Mouse (Mus musculus): Measurements from ENCODE around the gene Acvr1. TPM values are rescaled to one million over a fixed set of nuclear protein-coding genes. Genes with fewer than 3 reads are reported as not detected.

Acvr1 gene
- total and polyA plus RNA-seq, 2 experiments from 2014 or later = 4.1 to 10.0 TPM

- DNase-seq (ENCODE audit: low spot score) (no peak), ATAC-seq (ENCODE audit: low FRiP score) (no peak)
- no peak overlapping the region for H3K4me3 ChIP-seq (ENCODE audit: low read depth, low read length)
- no peaks in the 10 kb centered on the region for H3K27me3 ChIP-seq (ENCODE audit: insufficient read depth, low read length)
- H3K27ac ChIP-seq (ENCODE audit: low read depth, low read length) = no peak overlapping the region
- no peak overlapping the region for H3K4me2 ChIP-seq (ENCODE audit: low read depth, low read length, poor library complexity, severe bottlenecking)
- H3K9ac ChIP-seq (replicated peaks; ENCODE audit: low read length, poor library complexity, severe bottlenecking) = no peak overlapping the region
- H3K4me1 ChIP-seq (ENCODE audit: insufficient read depth, low read length) = 0 out of 2 replicates have a peak, but pooled peaks cover 3% of the 10 kb centered on the region
- WGBS = 49% methylated on average over 6 of the region's 6 CpGs
- H3K36me3 ChIP-seq (ENCODE audit: insufficient read depth, low read length) = no peaks in the 10 kb centered on the region
- no peaks in the 10 kb centered on the region for H3K9me3 ChIP-seq (ENCODE audit: low read length)
- no peak for TF ChIP-seq CTCF (IDR thresholded peaks at IDR 0.05)
Observed at GRCm38 (mm10) chr2:58551866-58552265, 15.1 kb downstream of the Acvr1 start.

DNA sequence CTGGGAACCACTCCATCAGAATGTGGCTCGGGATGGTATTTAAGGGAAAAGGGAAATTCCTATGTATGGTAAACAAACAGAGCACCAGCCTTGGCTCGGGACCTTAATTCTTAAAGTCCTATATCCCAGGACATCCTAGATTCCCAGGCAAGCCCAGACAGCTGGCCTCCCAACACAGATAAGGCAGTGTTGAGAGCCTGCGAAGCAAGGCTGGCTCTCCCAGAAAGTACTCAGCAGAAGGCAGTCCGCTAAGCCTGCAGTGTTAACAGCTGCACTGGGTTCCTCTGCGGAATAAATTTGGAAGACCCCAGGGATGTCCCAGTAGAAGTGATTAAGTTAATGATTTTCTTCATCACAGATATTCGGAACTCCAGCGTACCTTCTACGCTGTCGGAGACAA is 16.5 kb downstream of the Acvr1 start:
- H3K9ac ChIP-seq (replicated peaks; ENCODE audit: low read length, poor library complexity, severe bottlenecking) = no peak overlapping the region
- DNase-seq (ENCODE audit: low spot score) (peak; percentile 51), ATAC-seq (ENCODE audit: low FRiP score) (no peak)
- 0 out of 2 replicates have a peak, but pooled peaks cover 3% of the 10 kb centered on the region for H3K4me1 ChIP-seq (ENCODE audit: insufficient read depth, low read length)
- H3K36me3 ChIP-seq (ENCODE audit: insufficient read depth, low read length) = no peaks in the 10 kb centered on the region
- 47% methylated on average over 9 of the region's 9 CpGs for WGBS
- no peaks in the 10 kb centered on the region for H3K27me3 ChIP-seq (ENCODE audit: insufficient read depth, low read length)
- no peak overlapping the region for H3K27ac ChIP-seq (ENCODE audit: low read depth, low read length)
- no peak overlapping the region for H3K4me2 ChIP-seq (ENCODE audit: low read depth, low read length, poor library complexity, severe bottlenecking)
- no peaks in the 10 kb centered on the region for H3K9me3 ChIP-seq (ENCODE audit: low read length)
- H3K4me3 ChIP-seq (ENCODE audit: low read depth, low read length) = no peak overlapping the region
- no peak for TF ChIP-seq CTCF (IDR thresholded peaks at IDR 0.05)

DNA sequence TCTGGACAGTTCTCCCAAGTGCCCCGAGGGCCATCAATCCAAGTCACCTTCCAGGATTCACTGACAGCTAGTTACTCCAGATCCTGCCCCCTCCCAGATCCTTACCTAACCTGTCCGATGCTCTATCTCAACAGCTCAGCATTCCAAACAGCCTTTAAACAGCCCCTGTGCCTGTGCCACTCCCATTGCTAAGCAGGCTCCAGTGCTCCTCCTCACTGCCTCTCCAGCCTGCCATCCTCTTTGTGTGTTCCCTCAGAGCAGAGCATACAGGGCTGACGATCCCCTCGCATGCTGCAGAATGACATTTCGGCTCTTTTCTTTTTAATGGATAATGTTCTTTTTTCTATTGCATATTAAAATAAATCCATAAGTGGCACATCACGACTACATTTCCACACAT is 17.0 kb downstream of the Acvr1 start:
- no peak overlapping the region for H3K9ac ChIP-seq (replicated peaks; ENCODE audit: low read length, poor library complexity, severe bottlenecking)
- H3K9me3 ChIP-seq (ENCODE audit: low read length) = no peaks in the 10 kb centered on the region
- no peak overlapping the region for H3K27ac ChIP-seq (ENCODE audit: low read depth, low read length)
- 0 out of 2 replicates have a peak, but pooled peaks cover 3% of the 10 kb centered on the region for H3K4me1 ChIP-seq (ENCODE audit: insufficient read depth, low read length)
- no peaks in the 10 kb centered on the region for H3K27me3 ChIP-seq (ENCODE audit: insufficient read depth, low read length)
- WGBS = 53% methylated on average over 6 of the region's 6 CpGs
- DNase-seq (ENCODE audit: low spot score) (no peak), ATAC-seq (ENCODE audit: low FRiP score) (no peak)
- TF ChIP-seq CTCF (IDR thresholded peaks at IDR 0.05) = no peak
- H3K4me2 ChIP-seq (ENCODE audit: low read depth, low read length, poor library complexity, severe bottlenecking) = no peak overlapping the region
- no peak overlapping the region for H3K4me3 ChIP-seq (ENCODE audit: low read depth, low read length)
- no peaks in the 10 kb centered on the region for H3K36me3 ChIP-seq (ENCODE audit: insufficient read depth, low read length)

DNA sequence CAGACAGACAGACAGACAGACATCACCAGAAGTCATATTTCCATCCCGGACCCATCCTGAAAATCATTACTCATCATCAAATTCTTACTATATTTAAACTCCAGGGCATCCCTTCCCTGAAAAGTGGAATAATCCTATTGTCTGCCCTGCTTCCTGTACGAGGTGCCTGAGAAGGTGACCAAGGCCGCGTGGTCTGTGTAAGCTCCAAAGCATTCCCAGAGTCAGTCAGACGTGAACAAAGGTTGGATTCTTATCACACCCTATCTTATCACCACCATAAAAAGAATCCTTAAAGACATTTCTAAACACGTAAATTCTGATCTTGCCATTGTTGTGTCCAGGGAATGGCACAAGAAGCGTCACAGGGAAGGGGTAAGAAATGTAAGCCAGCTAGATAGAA is 18.0 kb downstream of the Acvr1 start:
- 68% methylated on average over 7 of the region's 7 CpGs for WGBS
- no peak overlapping the region for H3K9ac ChIP-seq (replicated peaks; ENCODE audit: low read length, poor library complexity, severe bottlenecking)

DNA sequence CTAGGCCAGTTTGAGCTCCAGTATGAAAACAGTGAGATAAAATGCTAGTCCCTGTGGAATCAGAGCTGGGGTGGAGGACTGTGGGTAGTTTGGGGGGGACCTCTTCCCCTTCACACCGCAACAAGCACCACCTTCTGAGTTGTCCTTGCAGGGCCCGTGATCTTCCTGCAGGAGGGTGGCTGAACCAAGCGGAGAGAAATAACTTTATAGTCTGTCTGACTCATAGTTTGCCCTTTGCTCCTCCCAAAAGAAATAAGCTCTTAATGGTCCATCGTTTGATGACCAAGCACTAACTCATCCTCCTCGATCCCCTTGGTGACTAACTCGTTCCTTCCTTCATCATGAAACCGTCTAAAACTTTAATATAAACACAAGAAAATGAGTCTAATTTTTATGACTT is 20.7 kb downstream of the Acvr1 start:
- ATAC-seq (ENCODE audit: low FRiP score) (no peak), DNase-seq (ENCODE audit: low spot score) (no peak)
- H3K4me3 ChIP-seq (ENCODE audit: low read depth, low read length) = no peak overlapping the region
- no peak overlapping the region for H3K4me2 ChIP-seq (ENCODE audit: low read depth, low read length, poor library complexity, severe bottlenecking)
- H3K4me1 ChIP-seq (ENCODE audit: insufficient read depth, low read length) = no peaks in the 10 kb centered on the region
- no peak overlapping the region for H3K9ac ChIP-seq (replicated peaks; ENCODE audit: low read length, poor library complexity, severe bottlenecking)
- no peak for TF ChIP-seq CTCF (IDR thresholded peaks at IDR 0.05)
- H3K9me3 ChIP-seq (ENCODE audit: low read length) = no peaks in the 10 kb centered on the region
- 95% methylated on average over 7 of the region's 7 CpGs for WGBS
- H3K36me3 ChIP-seq (ENCODE audit: insufficient read depth, low read length) = no peaks in the 10 kb centered on the region; the same call in 1 of the 2 replicates
- H3K27ac ChIP-seq (ENCODE audit: low read depth, low read length) = no peak overlapping the region
- no peaks in the 10 kb centered on the region for H3K27me3 ChIP-seq (ENCODE audit: insufficient read depth, low read length)

More for the DNA sequence above, 18.0 kb downstream of the Acvr1 start:
- no peak overlapping the region for H3K27ac ChIP-seq (ENCODE audit: low read depth, low read length)
- no peak overlapping the region for H3K4me2 ChIP-seq (ENCODE audit: low read depth, low read length, poor library complexity, severe bottlenecking)
- no peaks in the 10 kb centered on the region for H3K27me3 ChIP-seq (ENCODE audit: insufficient read depth, low read length)
- ATAC-seq (ENCODE audit: low FRiP score) (no peak), DNase-seq (ENCODE audit: low spot score) (no peak)
- no peak overlapping the region for H3K4me3 ChIP-seq (ENCODE audit: low read depth, low read length)
- H3K4me1 ChIP-seq (ENCODE audit: insufficient read depth, low read length) = 0 out of 2 replicates have a peak, but pooled peaks cover 3% of the 10 kb centered on the region
- H3K9me3 ChIP-seq (ENCODE audit: low read length) = no peaks in the 10 kb centered on the region
- no peak for TF ChIP-seq CTCF (IDR thresholded peaks at IDR 0.05)
- no peaks in the 10 kb centered on the region for H3K36me3 ChIP-seq (ENCODE audit: insufficient read depth, low read length)

GRCm38 (mm10) chr2:58544368-58544767 is 22.6 kb downstream of the Acvr1 start:
- H3K4me2 ChIP-seq (ENCODE audit: low read depth, low read length, poor library complexity, severe bottlenecking) = no peak overlapping the region
- H3K27ac ChIP-seq (ENCODE audit: low read depth, low read length) = no peak overlapping the region
- no peaks in the 10 kb centered on the region for H3K4me1 ChIP-seq (ENCODE audit: insufficient read depth, low read length)
- DNase-seq (ENCODE audit: low spot score) = no peak
- TF ChIP-seq CTCF (IDR thresholded peaks at IDR 0.05) = no peak
- 93% methylated on average over 6 of the region's 6 CpGs for WGBS
- H3K27me3 ChIP-seq (ENCODE audit: insufficient read depth, low read length) = no peaks in the 10 kb centered on the region
- H3K36me3 ChIP-seq (ENCODE audit: insufficient read depth, low read length) = no peaks in the 10 kb centered on the region; the same call in 1 of the 2 replicates
- H3K9me3 ChIP-seq (ENCODE audit: low read length) = no peaks in the 10 kb centered on the region
- no peak overlapping the region for H3K4me3 ChIP-seq (ENCODE audit: low read depth, low read length)
- H3K9ac ChIP-seq (replicated peaks; ENCODE audit: low read length, poor library complexity, severe bottlenecking) = no peak overlapping the region
- ATAC-seq (ENCODE audit: low FRiP score) = no peak

Measured in midbrain, postnatal 0 days (tissue).